Mouse (Mus musculus) megakaryocyte, embryonic 14.5 days (primary cell): ENCODE results near the gene Slc9a5.

ENCODE experiments used
- FLI1 ChIP-seq: IDR thresholded peaks from 2 replicates; pipeline ENCODE4 v1.6.1; 2012; ENCODE audit warnings: low read length, inconsistent platforms, mixed read lengths
- GATA1 ChIP-seq: IDR thresholded peaks from 3 replicates; pipeline ENCODE4 v1.6.1; 2012; ENCODE audit warnings: mixed read lengths, low read length, inconsistent platforms, borderline replicate concordance

- no peak for TF ChIP-seq GATA1
- no peak for TF ChIP-seq FLI1
These were observed 591 bp downstream of the Slc9a5 start for GRCm38 (mm10) chr8:105349096-105349771.
